Mouse (Mus musculus): Measurements from ENCODE around the gene C2cd4b. TPM values are rescaled to one million over a fixed set of nuclear protein-coding genes. Genes with fewer than 3 reads are reported as not detected.

The C2cd4b gene
- polyA plus RNA-seq (2012; rRNA removed): 1.7 and 2.7 TPM in 2 replicates

GRCm38 (mm10) chr9:67759163-67759955 lies at the start of gene C2cd4b:
Gene C2cd4b (plus strand): TSS chr9:67759437.
- Histone ChIP-seq H3K27ac (ENCODE audit: control insufficient read depth, insufficient read depth, low read length) (no peak within 1 kb of the TSS), H3K4me1 (replicated peaks; ENCODE audit: control insufficient read depth, insufficient read depth, low read length) (no peaks in the 10 kb centered on the region), H3K27me3 (ENCODE audit: control insufficient read depth, insufficient read depth, low read length) (peaks cover 2% of the 10 kb centered on the region; the same call in 1 of the 2 replicates), H3K4me3 (ENCODE audit: control insufficient read depth, insufficient read depth, low read length) (no peak within 1 kb of the TSS), H3K36me3 (ENCODE audit: control insufficient read depth, insufficient read depth, low read length) (no peaks in the 10 kb centered on the region)
- no peak for TF ChIP-seq POLR2A (IDR thresholded peaks at IDR 0.05; ENCODE audit: control insufficient read depth, extremely low read depth, insufficient read depth, low read length, poor library complexity)
- no peak for TF ChIP-seq CTCF (IDR thresholded peaks at IDR 0.05; ENCODE audit: borderline replicate concordance, control insufficient read depth, extremely low read depth, insufficient read depth, low read length, poor library complexity)
- no peak for DNase-seq
- 7% methylated on average over 49 of the region's 49 CpGs for WGBS

DNA sequence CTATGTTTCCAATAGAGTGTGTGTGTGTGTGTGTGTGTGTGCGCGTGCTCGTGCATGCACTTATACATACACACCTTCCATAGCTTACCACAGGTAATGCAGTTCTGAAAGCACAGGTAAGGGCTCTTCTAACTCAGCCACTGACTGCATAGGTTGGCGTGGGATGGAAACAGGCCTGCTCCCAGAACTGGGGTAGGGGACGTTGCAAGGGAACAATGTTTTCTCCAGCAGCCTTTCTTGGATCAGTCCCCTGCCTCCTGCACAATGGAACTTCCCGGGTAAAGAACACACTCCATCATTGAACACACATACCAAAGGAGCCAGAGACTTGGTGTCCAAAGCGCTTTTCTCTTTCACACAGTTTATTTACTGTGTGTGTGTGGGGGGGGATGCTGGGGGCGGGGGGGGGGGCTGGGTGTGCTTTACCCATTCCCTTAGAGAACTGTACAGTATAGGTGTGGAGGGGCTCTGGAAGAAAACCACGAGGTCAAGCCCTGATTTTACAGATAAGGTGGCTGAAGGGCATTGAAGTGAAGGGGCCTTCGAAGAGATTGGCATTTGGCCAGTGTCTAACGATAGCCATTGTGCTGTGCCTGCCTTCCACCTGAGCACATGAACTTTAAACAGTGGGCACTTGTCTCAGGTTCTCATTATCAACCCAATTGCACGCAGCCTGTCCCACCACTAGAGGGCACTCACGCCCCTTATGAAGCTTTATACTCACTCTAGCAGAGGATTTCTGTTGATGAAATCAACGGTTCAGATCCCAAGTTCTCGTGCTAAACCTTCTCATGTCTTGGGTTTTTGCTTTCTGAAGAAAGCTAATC lies 48.0 kb upstream of the C2cd4b start:
- Histone ChIP-seq H3K4me1 (replicated peaks; ENCODE audit: control insufficient read depth, insufficient read depth, low read length) (no peaks in the 10 kb centered on the region), H3K27me3 (ENCODE audit: control insufficient read depth, insufficient read depth, low read length) (no peaks in the 10 kb centered on the region), H3K27ac (ENCODE audit: control insufficient read depth, insufficient read depth, low read length) (no peak overlapping the region), H3K4me3 (ENCODE audit: control insufficient read depth, insufficient read depth, low read length) (no peak overlapping the region), H3K36me3 (ENCODE audit: control insufficient read depth, insufficient read depth, low read length) (no peaks in the 10 kb centered on the region)
- 46% methylated on average over 15 of the region's 15 CpGs for WGBS
- DNase-seq: peak; percentile 53
- TF ChIP-seq POLR2A (IDR thresholded peaks at IDR 0.05; ENCODE audit: control insufficient read depth, extremely low read depth, insufficient read depth, low read length, poor library complexity): no peak
- peak; percentile 35; the same call in 1 of the 2 replicates for TF ChIP-seq CTCF (IDR thresholded peaks at IDR 0.05; ENCODE audit: borderline replicate concordance, control insufficient read depth, extremely low read depth, insufficient read depth, low read length, poor library complexity)

GRCm38 (mm10) chr9:67712146-67712545 lies 47.1 kb upstream of the C2cd4b start:
- Histone ChIP-seq H3K4me1 (replicated peaks; ENCODE audit: control insufficient read depth, insufficient read depth, low read length) (no peaks in the 10 kb centered on the region), H3K36me3 (ENCODE audit: control insufficient read depth, insufficient read depth, low read length) (no peaks in the 10 kb centered on the region)
- 73% methylated on average over 9 of the region's 9 CpGs for WGBS

GRCm38 (mm10) chr9:67717081-67717480 lies 42.2 kb upstream of the C2cd4b start:
- H3K4me3 ChIP-seq (ENCODE audit: control insufficient read depth, insufficient read depth, low read length): no peak overlapping the region
- no peaks in the 10 kb centered on the region for H3K36me3 ChIP-seq (ENCODE audit: control insufficient read depth, insufficient read depth, low read length)
- TF ChIP-seq POLR2A (IDR thresholded peaks at IDR 0.05; ENCODE audit: control insufficient read depth, extremely low read depth, insufficient read depth, low read length, poor library complexity): no peak
- no peak for TF ChIP-seq CTCF (IDR thresholded peaks at IDR 0.05; ENCODE audit: borderline replicate concordance, control insufficient read depth, extremely low read depth, insufficient read depth, low read length, poor library complexity)
- H3K4me1 ChIP-seq (replicated peaks; ENCODE audit: control insufficient read depth, insufficient read depth, low read length): no peaks in the 10 kb centered on the region
- H3K27ac ChIP-seq (ENCODE audit: control insufficient read depth, insufficient read depth, low read length): no peak overlapping the region
- DNase-seq: no peak
- 86% methylated on average over 3 of the region's 3 CpGs for WGBS
- H3K27me3 ChIP-seq (ENCODE audit: control insufficient read depth, insufficient read depth, low read length): no peaks in the 10 kb centered on the region

More at GRCm38 (mm10) chr9:67712146-67712545, 47.1 kb upstream of the C2cd4b start:
- no peaks in the 10 kb centered on the region for H3K27me3 ChIP-seq (ENCODE audit: control insufficient read depth, insufficient read depth, low read length)
- no peak overlapping the region for H3K27ac ChIP-seq (ENCODE audit: control insufficient read depth, insufficient read depth, low read length)
- TF ChIP-seq CTCF (IDR thresholded peaks at IDR 0.05; ENCODE audit: borderline replicate concordance, control insufficient read depth, extremely low read depth, insufficient read depth, low read length, poor library complexity) (no peak), POLR2A (IDR thresholded peaks at IDR 0.05; ENCODE audit: control insufficient read depth, extremely low read depth, insufficient read depth, low read length, poor library complexity) (no peak)
- DNase-seq: no peak
- no peak overlapping the region for H3K4me3 ChIP-seq (ENCODE audit: control insufficient read depth, insufficient read depth, low read length)

DNA sequence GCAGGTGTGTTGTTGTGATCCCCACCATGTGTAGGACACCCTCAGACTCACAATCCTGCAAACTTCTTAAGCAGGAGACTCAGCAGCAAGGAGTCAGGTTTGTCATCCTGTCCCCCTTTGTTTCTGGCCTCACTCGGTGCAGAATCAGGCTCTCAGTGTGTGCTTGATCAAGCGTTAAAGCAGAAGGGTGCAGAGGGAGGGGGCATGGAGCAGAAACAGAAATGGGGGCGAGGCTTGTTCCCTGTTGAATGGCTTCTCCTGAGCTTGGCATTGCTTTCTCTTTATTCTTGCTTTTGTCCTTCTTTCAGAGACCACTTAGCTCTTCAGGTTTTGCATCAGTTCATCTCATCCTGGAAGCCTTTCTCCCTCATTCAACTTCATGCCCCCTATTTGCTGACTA lies 40.6 kb upstream of the C2cd4b start:
- Histone ChIP-seq H3K27me3 (ENCODE audit: control insufficient read depth, insufficient read depth, low read length) (no peaks in the 10 kb centered on the region), H3K36me3 (ENCODE audit: control insufficient read depth, insufficient read depth, low read length) (no peaks in the 10 kb centered on the region), H3K4me1 (replicated peaks; ENCODE audit: control insufficient read depth, insufficient read depth, low read length) (no peaks in the 10 kb centered on the region), H3K4me3 (ENCODE audit: control insufficient read depth, insufficient read depth, low read length) (no peak overlapping the region), H3K27ac (ENCODE audit: control insufficient read depth, insufficient read depth, low read length) (no peak overlapping the region)
- no peak for TF ChIP-seq POLR2A (IDR thresholded peaks at IDR 0.05; ENCODE audit: control insufficient read depth, extremely low read depth, insufficient read depth, low read length, poor library complexity)
- no peak for TF ChIP-seq CTCF (IDR thresholded peaks at IDR 0.05; ENCODE audit: borderline replicate concordance, control insufficient read depth, extremely low read depth, insufficient read depth, low read length, poor library complexity)
- DNase-seq: no peak
- WGBS: 54% methylated on average over 3 of the region's 3 CpGs

GRCm38 (mm10) chr9:67720150-67720549 lies 39.1 kb upstream of the C2cd4b start:
- WGBS: 91% methylated on average over 3 of the region's 3 CpGs
- no peaks in the 10 kb centered on the region for H3K36me3 ChIP-seq (ENCODE audit: control insufficient read depth, insufficient read depth, low read length)
- no peak overlapping the region for H3K27ac ChIP-seq (ENCODE audit: control insufficient read depth, insufficient read depth, low read length)
- DNase-seq: no peak
- H3K4me3 ChIP-seq (ENCODE audit: control insufficient read depth, insufficient read depth, low read length): no peak overlapping the region
- TF ChIP-seq CTCF (IDR thresholded peaks at IDR 0.05; ENCODE audit: borderline replicate concordance, control insufficient read depth, extremely low read depth, insufficient read depth, low read length, poor library complexity): no peak
- TF ChIP-seq POLR2A (IDR thresholded peaks at IDR 0.05; ENCODE audit: control insufficient read depth, extremely low read depth, insufficient read depth, low read length, poor library complexity): no peak
- no peaks in the 10 kb centered on the region for H3K27me3 ChIP-seq (ENCODE audit: control insufficient read depth, insufficient read depth, low read length)
- no peaks in the 10 kb centered on the region for H3K4me1 ChIP-seq (replicated peaks; ENCODE audit: control insufficient read depth, insufficient read depth, low read length)
